Mouse (Mus musculus): ENCODE results near the gene Mfsd4b4. TPM values are rescaled to one million over a fixed set of nuclear protein-coding genes. Genes with fewer than 3 reads are reported as not detected.
"Not testable (repeated sequence)": the region's sequence is repeated elsewhere in the genome, so short reads cannot be mapped to it uniquely, and the experiment has no call there.

Gene Mfsd4b4
- not detected in 2 replicates for polyA plus RNA-seq (2012; ENCODE audit: insufficient read depth, insufficient read length, low replicate concordance, missing spikeins)

- under 1% methylated on average over 41 of the region's 41 CpGs for WGBS
- H3K4me1 ChIP-seq (ENCODE audit: control insufficient read depth, insufficient read depth, low read length), result peaks cover 2% of the 10 kb centered on the region; the same call in 1 of the 2 replicates
- TF ChIP-seq CTCF (IDR thresholded peaks at IDR 0.05; ENCODE audit: insufficient read depth, low read depth, low read length) (no peak), POLR2A (IDR thresholded peaks at IDR 0.05; ENCODE audit: insufficient read depth, low read depth, low read length) (peak; percentile 94)
- H3K4me3 ChIP-seq (ENCODE audit: insufficient read depth, low read depth, low read length), result peak within 1 kb of the TSS; percentile 96
- peak within 1 kb of the TSS; percentile 77 for H3K27ac ChIP-seq (ENCODE audit: insufficient read depth, low read depth, low read length)
These were observed at the start of gene Mfsd4b4 for GRCm38 (mm10) chr10:39898874-39899371. TSS of gene Mfsd4b4 (minus strand) at chr10:39899238.

- WGBS, result 72% methylated on average over 3 of the region's 3 CpGs
- H3K4me1 ChIP-seq (ENCODE audit: control insufficient read depth, insufficient read depth, low read length); H3K4me3 ChIP-seq (ENCODE audit: insufficient read depth, low read depth, low read length); H3K27ac ChIP-seq (ENCODE audit: insufficient read depth, low read depth, low read length): not testable (repeated sequence)
These were observed 48.2 kb upstream of the Mfsd4b4 start for GRCm38 (mm10) chr10:39947195-39947594.

GRCm38 (mm10) chr10:39936553-39936952 lies 37.5 kb upstream of the Mfsd4b4 start:
- WGBS, result 88% methylated on average over 7 of the region's 7 CpGs
- Histone ChIP-seq H3K4me3 (ENCODE audit: insufficient read depth, low read depth, low read length) (no peak overlapping the region), H3K4me1 (ENCODE audit: control insufficient read depth, insufficient read depth, low read length) (no peaks in the 10 kb centered on the region), H3K27ac (ENCODE audit: insufficient read depth, low read depth, low read length) (no peak overlapping the region)
- no peak for TF ChIP-seq POLR2A (IDR thresholded peaks at IDR 0.05; ENCODE audit: insufficient read depth, low read depth, low read length)
- no peak for TF ChIP-seq CTCF (IDR thresholded peaks at IDR 0.05; ENCODE audit: insufficient read depth, low read depth, low read length)

- WGBS, result 2% methylated on average over 41 of the region's 41 CpGs
- Histone ChIP-seq H3K4me3 (ENCODE audit: insufficient read depth, low read depth, low read length) (peak within 1 kb of the TSS; percentile 27), H3K27ac (ENCODE audit: insufficient read depth, low read depth, low read length) (no peak within 1 kb of the TSS), H3K4me1 (ENCODE audit: control insufficient read depth, insufficient read depth, low read length) (peaks cover 3% of the 10 kb centered on the region)
- no peak for TF ChIP-seq CTCF (IDR thresholded peaks at IDR 0.05; ENCODE audit: insufficient read depth, low read depth, low read length)
- no peak for TF ChIP-seq POLR2A (IDR thresholded peaks at IDR 0.05; ENCODE audit: insufficient read depth, low read depth, low read length)
These were observed 27.6 kb upstream of the Mfsd4b4 start, which contains the start of gene Mfsd4b2 for GRCm38 (mm10) chr10:39926616-39927139. TSS of gene Mfsd4b2 (minus strand) at chr10:39926923.

- not testable (repeated sequence) for H3K4me3 ChIP-seq (ENCODE audit: insufficient read depth, low read depth, low read length); H3K27ac ChIP-seq (ENCODE audit: insufficient read depth, low read depth, low read length); H3K4me1 ChIP-seq (ENCODE audit: control insufficient read depth, insufficient read depth, low read length)
- 80% methylated on average over 8 of the region's 8 CpGs for WGBS
These were observed 25.5 kb upstream of the Mfsd4b4 start for GRCm38 (mm10) chr10:39924556-39924955.

- TF ChIP-seq POLR2A (IDR thresholded peaks at IDR 0.05; ENCODE audit: insufficient read depth, low read depth, low read length), result no peak
- TF ChIP-seq CTCF (IDR thresholded peaks at IDR 0.05; ENCODE audit: insufficient read depth, low read depth, low read length), result no peak
- Histone ChIP-seq H3K27ac (ENCODE audit: insufficient read depth, low read depth, low read length) (no peak overlapping the region), H3K4me1 (ENCODE audit: control insufficient read depth, insufficient read depth, low read length) (no peaks in the 10 kb centered on the region), H3K4me3 (ENCODE audit: insufficient read depth, low read depth, low read length) (no peak overlapping the region)
These were observed 13.6 kb upstream of the Mfsd4b4 start for GRCm38 (mm10) chr10:39912616-39913015.

GRCm38 (mm10) chr10:39908768-39909441 lies 9.9 kb upstream of the Mfsd4b4 start:
- TF ChIP-seq POLR2A (IDR thresholded peaks at IDR 0.05; ENCODE audit: insufficient read depth, low read depth, low read length) (no peak), CTCF (IDR thresholded peaks at IDR 0.05; ENCODE audit: insufficient read depth, low read depth, low read length) (no peak)
- WGBS, result 72% methylated on average over 13 of the region's 13 CpGs
- H3K27ac ChIP-seq (ENCODE audit: insufficient read depth, low read depth, low read length), result no peak overlapping the region
- H3K4me1 ChIP-seq (ENCODE audit: control insufficient read depth, insufficient read depth, low read length), result no peaks in the 10 kb centered on the region
- H3K4me3 ChIP-seq (ENCODE audit: insufficient read depth, low read depth, low read length), result no peak overlapping the region

- no peak overlapping the region for H3K27ac ChIP-seq (ENCODE audit: insufficient read depth, low read depth, low read length)
- H3K4me1 ChIP-seq (ENCODE audit: control insufficient read depth, insufficient read depth, low read length), result no peaks in the 10 kb centered on the region
- TF ChIP-seq POLR2A (IDR thresholded peaks at IDR 0.05; ENCODE audit: insufficient read depth, low read depth, low read length) (no peak), CTCF (IDR thresholded peaks at IDR 0.05; ENCODE audit: insufficient read depth, low read depth, low read length) (no peak)
- 85% methylated on average over 10 of the region's 10 CpGs for WGBS
- H3K4me3 ChIP-seq (ENCODE audit: insufficient read depth, low read depth, low read length), result no peak overlapping the region
These were observed 8.0 kb upstream of the Mfsd4b4 start for GRCm38 (mm10) chr10:39906799-39907658.

GRCm38 (mm10) chr10:39904191-39904590 lies 5.2 kb upstream of the Mfsd4b4 start:
- WGBS, result 72% methylated on average over 3 of the region's 3 CpGs

More at GRCm38 (mm10) chr10:39904191-39904590, 5.2 kb upstream of the Mfsd4b4 start:
- Histone ChIP-seq H3K4me1 (ENCODE audit: control insufficient read depth, insufficient read depth, low read length) (no peaks in the 10 kb centered on the region), H3K27ac (ENCODE audit: insufficient read depth, low read depth, low read length) (no peak overlapping the region), H3K4me3 (ENCODE audit: insufficient read depth, low read depth, low read length) (no peak overlapping the region)
- TF ChIP-seq POLR2A (IDR thresholded peaks at IDR 0.05; ENCODE audit: insufficient read depth, low read depth, low read length) (no peak), CTCF (IDR thresholded peaks at IDR 0.05; ENCODE audit: insufficient read depth, low read depth, low read length) (no peak)
